Mouse (Mus musculus): ENCODE data around the gene Rprd1b. TPM values are rescaled to one million over a fixed set of nuclear protein-coding genes. Genes with fewer than 3 reads are reported as not detected.

Gene Rprd1b
- 10 to 100 TPM; 20.8 to 23.9 TPM for total RNA-seq (2021)
- long read RNA-seq, experiment 1, full-length matches to known transcripts: 2 of 18 reads
- long read RNA-seq, experiment 1, partial matches to known transcripts: 0 of 18 reads
- long read RNA-seq, experiment 1, other reads (novel, unspliced or antisense): 16 of 18 reads
- long read RNA-seq, experiment 2, full-length matches to known transcripts: 10 of 47 reads
- long read RNA-seq, experiment 2, partial matches to known transcripts: 0 of 47 reads
- long read RNA-seq, experiment 2, other reads (novel, unspliced or antisense): 37 of 47 reads

DNA sequence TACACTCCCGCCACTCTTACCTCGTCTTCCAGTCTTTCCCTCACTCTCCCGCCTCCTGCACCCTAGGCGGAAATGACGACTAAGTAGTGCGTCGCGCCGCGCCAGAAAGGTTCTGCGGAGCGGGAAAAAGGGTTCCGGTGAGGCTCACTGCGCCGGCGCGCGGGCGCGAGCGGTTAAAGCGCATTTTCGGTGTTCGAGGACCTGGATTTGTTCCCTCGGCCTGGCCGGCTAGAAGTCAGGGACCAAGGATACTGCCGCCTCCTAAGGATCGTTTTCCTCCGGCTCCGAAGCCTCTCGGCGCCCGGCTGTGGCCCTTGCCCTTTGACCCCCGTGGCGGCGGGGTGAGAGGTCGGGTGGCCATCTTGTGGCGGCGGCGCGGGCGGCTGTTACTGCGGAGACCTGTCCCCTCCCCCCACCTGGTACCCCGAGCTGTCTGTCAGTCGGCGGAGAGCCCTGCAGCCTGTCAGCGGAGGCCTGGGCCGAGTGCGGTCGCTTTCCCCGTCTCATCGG, at the start of gene Rprd1b, which contains the start of gene Tti1:
Gene Rprd1b, plus strand, starts transcription at position 144 of the 510 bp plus-strand sequence.
Gene Tti1, minus strand, starts transcription at position 80 of the 510 bp plus-strand sequence.
- intact Hi-C loops (cut with DNase I): no loop called here
- peak; percentile 86 to 92 for DNase-seq

DNA sequence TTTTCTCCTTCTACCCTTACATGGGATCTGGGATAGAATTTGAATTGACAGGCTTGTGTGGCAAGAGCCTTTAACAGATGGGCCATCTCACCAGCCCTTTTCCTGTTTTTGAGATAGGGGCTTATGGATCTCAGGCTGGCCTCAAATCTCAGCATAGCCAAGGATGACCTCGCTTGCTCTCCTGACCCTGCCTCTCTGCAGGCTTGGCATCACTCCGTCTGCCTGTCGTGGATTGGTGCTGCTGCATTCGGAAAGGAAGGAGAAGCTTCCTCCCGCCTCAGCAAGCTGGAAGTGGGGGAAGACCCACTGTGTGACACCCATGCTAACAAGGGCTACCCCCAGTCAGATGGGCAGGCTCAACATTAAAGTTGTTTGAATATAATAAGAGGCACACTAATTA, 49.1 kb upstream of the Rprd1b start:
- no peak for DNase-seq
- intact Hi-C loops (cut with DNase I): no loop called here

DNA sequence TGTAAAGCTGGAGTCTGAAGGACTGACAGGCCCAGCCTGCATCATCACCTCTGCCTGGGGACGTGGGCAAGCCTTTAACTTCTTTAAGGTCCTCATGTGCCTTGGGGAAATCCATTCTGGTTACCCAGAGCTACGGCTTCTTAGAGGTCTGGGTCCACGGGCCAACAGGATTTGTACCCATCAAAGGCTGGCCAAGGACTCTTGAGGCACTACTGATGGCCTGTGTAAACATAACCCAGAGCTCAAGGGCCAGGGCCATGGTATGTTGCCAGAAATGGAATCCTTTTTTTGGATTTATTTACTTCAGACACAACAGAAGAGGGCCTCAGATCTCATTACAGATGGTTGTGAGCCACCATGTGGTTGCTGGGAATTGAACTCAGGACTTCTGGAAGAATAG, 45.6 kb upstream of the Rprd1b start:
- no peak for DNase-seq
- intact Hi-C loops (cut with DNase I): no loop called here

DNA sequence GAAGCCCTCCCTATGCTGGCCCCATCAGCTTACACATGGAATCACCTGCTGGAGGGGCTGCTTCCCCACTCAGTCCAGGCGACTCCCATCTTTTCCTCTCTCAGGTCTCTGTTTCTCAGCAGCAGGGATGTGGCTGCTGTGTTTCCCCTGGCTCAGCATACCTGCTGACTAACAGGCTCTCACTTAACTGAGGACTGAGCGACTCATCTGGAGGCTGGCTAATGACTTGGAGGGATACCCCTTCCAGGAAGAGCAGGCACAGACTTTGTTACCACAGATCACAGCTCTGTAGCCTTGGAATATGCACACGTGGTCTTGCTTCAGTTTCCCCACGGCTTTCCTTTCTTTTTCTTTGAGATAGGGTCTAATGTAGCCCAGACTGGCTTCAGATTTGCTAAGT, 45.0 kb upstream of the Rprd1b start:
- DNase-seq: no peak
- intact Hi-C loops (cut with DNase I): no loop called here

DNA sequence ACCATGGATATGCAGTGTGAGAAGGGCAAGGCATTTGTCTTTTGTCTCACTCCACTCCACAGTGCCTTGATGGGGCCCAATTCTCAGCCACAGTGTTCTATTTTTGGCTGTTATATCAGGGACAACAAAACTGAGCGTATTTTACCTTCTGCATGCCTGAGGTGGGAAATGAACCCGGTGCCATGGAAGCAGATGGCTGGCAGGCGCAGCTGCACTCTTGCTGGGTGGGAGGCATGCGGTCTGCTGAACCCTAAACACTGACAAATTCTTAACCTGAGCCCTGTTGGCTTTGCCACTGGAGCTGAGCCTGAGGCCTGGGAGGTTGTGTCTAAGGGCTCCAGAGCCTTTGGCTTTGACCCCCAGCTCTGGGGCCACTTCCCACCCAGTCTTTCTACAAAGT, 42.7 kb upstream of the Rprd1b start:
- intact Hi-C loops (cut with DNase I): no loop called here
- no peak for DNase-seq

DNA sequence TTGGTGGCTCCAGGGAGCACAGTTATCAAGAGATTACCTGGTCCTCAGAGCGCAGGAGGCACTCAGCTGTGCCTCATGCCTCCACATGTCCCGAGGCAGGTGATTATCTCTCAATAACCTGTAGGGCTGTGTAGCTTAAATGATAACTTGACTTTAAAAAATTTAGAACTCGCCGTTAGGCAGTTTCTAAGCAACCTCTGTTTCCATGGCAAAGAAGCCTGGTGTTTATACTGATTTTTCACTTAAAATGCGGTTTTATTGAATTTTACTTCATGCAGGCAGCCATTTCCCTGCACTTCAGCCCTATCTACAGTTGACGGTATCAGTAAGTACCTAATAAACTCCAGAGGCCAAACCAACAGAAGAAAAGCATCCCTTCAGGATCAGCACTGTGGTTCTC, 42.1 kb upstream of the Rprd1b start:
- intact Hi-C loops (cut with DNase I): no loop called here
- no peak for DNase-seq

DNA sequence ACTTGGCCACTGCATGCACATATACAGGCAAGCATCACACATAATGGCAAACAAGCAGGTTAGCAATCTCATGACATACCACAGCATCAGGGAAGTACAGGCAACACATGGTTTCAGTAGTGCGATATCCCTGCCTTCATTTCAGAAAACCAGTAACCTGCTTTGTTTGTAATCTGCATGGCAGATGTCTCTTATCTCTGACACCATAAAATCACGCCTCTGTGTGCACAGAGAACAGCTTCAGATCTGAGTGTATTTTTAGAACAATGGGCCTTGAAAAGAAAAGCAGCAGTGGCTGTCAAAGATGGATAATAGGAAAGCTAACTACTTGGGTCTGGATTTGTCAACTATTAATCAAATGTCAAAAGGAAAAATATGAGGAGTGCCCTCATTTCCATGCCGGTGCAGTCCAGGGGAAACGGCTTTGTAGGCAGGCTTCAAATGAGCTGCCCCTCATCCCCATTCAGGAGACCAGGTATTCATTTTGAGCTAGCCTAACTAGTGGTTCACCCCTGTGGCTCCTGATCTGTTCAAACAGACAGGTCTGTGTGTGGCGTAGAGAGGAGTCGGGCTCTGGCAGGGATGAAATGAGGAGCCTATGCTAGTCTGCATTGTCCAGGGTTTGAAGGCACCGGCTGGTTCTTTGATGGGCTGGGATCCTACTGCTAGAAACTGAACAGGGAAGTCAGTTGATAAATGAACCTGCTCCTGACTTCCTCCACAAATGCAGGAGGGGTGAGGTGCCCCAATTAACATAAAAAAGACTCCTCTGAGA, 39.7 kb upstream of the Rprd1b start:
- DNase-seq: no peak
- intact Hi-C loops (cut with DNase I): no loop called here

DNA sequence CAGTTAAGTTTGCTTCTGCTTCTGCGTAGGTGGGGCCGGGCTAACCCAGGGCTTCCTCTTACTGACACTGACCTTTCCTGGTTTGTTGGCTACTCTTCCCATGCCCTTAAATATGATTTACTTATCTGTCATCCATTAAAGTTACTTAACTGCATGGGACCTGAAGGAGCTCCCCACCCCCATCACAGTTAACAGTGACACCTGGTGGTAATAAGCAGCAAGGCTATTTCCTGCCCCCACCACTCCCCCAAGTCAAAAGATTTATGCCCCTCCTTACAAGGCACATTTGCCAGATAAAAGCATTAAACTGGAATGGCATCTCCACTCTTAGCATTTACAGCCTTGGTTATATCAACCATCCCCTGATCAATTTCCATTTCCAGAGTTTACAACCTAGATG, 38.4 kb upstream of the Rprd1b start:
- intact Hi-C loops (cut with DNase I): loop anchor here (2.0 to 5.0 kb wide), 2 partner anchors 353 to 385 kb away; no protein-coding TSS in a partner anchor

DNA sequence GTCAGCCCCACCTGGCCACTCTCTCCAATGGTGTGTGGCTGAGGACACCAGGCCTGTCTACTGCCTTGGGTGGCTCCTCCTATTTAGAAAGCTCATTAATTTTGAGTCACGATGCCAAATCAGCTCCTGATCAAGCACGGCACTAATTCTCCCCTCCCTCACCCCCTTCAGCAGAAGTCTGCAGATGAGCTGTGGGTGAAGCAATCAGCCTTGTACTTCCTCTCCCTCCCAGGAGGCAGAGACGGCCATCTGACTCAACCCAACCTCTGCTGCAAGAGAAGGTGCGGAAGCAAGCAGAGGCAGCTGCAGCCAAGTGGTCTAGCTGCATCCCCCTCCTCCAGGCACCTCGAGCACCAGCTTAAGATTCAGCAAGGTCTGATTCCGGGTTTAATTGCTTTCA, 37.3 kb upstream of the Rprd1b start:
- intact Hi-C loops (cut with DNase I): loop anchor here (2.0 to 5.0 kb wide), 2 partner anchors 354 to 386 kb away; no protein-coding TSS in a partner anchor
- DNase-seq: no peak

More for the DNA sequence above, 38.4 kb upstream of the Rprd1b start:
- no peak for DNase-seq

DNA sequence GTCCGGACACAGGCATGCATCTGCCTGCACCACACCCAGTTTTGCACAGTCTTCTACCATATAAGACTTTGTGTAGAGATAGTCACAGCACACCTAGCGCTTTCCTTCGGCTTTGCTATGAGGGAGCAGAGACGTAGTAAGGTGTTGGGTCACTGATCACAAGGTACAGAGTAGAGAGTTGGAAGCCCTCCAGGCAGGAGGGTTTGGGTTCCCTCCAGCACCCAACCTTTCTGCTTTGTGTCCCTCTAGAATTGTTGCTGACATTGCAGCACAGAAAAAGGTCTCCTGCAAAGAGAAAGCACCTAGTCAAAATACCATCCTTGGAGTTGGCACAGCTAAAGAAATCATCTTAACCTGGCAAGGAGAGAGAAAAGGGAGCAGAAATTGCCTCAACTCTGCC, 35.8 kb upstream of the Rprd1b start:
- intact Hi-C loops (cut with DNase I): loop anchor here (5.0 kb wide), 1 partner anchor 355 kb away; no protein-coding TSS in a partner anchor
- no peak for DNase-seq

DNA sequence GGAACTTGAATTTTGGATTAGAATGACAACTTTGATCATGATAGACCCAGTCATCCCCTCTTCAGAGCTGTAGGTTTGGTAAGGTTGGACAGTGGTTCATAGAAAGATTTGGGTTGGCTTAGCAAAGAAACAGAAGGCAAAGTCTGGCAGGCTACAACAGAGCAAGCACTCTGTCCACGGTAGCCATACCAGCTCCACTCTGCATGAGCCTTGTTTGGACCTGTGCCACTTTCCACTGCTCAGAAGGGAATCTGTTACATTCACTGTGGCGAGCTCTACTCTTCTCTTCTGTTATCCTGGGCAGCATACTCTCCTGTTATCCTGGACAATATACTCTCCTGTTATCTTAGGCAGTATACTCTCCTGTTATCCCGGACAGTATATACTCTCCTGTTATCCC, 29.5 kb upstream of the Rprd1b start:
- intact Hi-C loops (cut with DNase I): no loop called here
- DNase-seq: no peak

DNA sequence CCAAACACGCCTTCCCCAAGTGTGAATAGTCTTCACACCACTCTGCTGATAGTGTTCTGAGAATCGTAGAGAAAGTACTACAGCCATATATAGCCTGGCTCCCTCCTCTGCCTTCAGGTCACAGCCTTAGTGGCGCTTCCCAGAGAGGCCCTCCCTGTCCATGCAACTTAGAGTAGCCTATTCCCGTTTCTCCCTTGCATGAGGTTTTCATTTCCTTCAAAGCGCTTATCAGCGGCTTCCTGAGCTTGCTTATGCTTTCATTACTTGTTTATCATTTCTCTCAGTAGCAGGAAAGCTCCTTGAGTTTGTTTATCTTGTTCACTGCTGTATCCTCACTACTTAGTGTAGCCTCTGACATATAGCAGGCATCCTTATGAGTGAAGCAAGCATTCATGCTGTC, 23.7 kb upstream of the Rprd1b start:
- intact Hi-C loops (cut with DNase I): no loop called here

DNA sequence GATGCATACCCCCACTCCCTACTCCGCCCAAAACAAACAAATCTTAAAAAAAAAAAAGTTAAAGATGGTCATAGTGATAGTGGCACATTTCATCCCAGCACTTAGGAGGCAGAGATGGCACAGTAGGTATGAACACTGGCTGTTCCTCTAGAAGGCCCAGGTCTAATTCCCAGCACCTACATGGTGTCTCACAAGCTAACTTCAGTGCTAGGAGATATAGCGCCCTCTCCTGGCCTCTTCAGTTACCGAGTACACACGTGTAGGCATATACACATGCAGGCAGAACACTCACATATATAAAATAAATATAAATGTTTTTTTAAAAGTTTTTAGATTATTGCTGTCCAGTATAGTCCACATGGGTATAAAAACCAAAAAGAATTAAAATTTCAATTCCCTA, 22.7 kb upstream of the Rprd1b start:
- intact Hi-C loops (cut with DNase I): no loop called here
- DNase-seq: no peak

More for the DNA sequence above, 23.7 kb upstream of the Rprd1b start:
- no peak for DNase-seq

DNA sequence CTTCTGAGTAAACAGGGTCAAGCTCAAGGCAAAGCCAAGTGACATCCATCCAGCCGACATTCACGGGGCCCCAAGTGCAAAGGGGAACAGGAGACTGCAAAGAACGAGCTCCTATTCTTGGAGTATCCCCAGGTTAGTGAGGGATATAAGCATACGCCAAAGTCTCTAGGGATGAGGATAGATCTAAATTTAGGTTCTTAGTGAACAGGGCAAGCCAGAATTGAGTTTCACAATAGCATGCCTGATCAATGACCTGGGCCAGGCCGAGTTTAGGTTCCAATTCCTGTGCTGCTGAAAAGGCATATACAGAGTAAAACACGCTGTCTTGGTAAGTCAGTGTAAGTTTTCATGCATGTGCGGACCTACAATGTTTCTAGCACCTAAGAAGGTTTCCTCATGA, 18.9 kb upstream of the Rprd1b start:
- intact Hi-C loops (cut with DNase I): no loop called here
- no peak for DNase-seq

DNA sequence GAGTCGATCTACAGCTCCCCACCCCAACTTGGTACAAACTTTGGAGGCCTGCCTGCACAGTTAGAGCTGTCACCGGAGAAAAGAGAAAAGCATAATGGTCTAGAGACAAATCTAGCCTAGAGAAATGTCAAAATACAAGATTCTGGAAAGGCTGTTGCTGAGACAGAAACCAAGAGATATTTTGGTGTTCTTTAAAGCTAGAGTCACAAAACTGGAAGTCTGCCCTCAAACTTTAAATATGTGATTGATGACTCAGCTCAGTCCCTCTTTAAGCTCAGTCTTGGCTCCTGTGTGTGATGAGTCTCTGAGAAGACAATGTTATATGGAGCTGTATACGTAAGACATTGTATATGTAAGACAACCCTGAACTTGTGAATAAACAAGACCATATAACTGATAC, 15.7 kb upstream of the Rprd1b start:
- no peak for DNase-seq
- intact Hi-C loops (cut with DNase I): no loop called here

DNA sequence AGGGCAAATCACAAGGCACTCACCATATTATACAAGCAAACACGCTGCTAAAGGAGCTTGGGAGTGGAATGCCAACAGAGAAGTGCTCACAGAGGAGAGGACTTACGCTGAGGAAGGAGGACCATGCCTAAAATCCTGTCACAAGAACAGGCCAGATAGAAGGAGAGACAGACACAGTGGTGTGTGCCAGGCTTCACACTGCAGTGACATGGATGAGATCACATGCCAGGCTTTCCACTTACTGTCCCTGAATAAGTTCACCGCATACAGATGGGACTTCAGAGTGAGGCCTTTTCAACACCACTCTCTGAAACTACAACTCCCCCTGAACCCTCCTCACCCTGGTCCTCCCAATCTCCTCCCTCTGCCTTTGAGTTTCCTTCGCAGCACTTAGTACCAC, 11.0 kb upstream of the Rprd1b start:
- no peak for DNase-seq
- intact Hi-C loops (cut with DNase I): no loop called here

DNA sequence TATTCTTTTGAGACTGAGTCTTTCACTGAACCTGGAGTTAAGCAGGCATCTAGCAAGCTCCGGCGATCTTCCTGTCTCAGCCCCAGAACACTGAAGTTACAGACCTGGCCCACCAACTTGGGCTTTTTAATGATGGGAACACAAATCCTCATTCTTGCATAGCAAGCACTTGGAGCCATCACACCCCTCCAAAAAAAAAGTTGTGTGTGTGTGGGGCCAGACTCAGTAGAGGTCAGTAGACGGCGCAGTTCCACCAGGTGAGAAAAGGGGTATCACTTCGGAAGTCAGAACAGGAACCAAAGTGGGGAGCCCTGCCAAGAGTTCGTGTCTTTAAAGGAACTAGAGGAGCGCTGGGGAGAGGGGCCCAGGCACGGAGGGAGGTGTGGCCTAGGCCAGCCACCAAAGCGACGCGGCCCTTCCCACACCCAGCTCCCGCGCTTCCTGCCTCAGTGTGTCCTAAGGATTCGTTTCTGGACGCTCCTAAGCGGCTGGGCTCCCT, 393 bp upstream of the Rprd1b start:
- no peak for DNase-seq
- intact Hi-C loops (cut with DNase I): no loop called here

DNA sequence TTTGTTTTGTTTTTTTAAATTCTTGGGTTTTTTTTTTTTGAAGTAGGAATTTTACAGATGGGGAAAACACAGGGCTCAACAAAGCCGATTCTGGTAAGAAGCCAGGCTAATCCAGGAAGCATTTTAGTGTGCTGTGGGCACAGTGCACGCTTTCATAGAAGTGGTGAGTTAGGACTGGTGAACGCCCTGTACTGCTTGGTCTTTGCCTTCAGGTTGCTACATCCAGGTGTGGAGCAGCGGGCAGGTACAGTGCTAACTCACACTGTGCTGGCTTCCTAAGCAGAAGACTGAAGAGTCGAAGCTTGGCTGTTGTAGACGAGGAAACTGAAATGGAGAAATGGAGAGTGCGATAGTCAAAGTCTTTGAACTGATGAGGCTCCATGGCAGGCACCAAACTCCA, 1.7 kb downstream of the Rprd1b start:
- intact Hi-C loops (cut with DNase I): no loop called here
- DNase-seq: no peak

DNA sequence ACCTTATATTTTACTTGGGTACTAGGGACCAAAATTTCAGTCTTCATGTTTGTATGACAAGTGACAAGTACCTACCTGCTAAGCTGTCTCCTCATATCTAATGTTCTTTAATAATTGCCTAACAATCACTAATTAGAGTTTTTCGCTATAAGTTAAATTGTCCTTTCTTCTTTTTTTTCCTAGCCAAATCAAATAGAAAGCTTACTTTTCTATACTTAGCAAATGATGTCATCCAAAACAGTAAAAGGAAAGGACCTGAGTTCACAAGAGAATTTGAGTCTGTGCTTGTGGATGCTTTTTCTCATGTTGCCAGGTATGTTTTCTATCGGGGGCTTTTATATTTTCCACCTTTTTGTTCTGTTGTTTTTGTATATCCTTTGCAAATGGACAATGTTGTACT, 7.5 kb downstream of the Rprd1b start:
- intact Hi-C loops (cut with DNase I): no loop called here
- DNase-seq: no peak

DNA sequence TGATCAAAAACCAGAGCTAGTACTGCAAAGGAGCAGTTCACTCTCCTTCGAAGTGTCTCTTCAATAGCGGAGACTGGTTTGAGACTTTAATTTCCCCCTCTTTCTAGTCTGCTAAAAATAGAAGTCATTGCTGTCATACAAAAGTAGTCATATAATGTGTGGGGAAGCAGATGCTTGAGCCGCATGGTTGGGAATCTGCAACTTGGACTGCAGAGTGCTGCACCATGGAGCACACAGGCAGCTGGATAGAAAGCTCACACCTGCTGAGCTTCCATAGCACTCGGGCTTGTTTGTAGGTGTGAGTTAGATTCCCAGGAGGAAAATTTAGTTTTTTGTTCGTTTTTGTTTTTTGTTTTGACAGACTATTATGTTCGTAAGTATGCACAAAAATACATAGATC, 8.1 kb downstream of the Rprd1b start:
- intact Hi-C loops (cut with DNase I): no loop called here
- no peak for DNase-seq

DNA sequence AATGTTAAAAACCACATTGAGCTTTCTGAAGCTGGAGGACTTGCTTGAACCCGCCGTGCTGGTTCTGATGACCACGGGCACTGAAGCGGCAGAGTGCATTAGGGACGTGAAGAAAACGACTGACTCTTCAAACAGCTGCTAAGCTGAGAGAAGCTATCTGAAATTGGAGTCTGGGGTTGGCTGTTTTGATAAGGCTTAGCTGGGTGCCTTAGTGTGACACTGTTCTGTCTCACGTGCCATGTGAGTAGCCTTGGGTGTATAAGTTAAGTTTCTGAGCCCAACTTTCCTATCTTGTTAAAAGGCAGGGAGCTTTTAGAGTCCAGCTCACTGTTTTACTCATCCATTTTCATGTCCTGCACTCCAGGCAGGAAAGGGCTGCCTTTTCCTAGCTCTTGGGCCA, 8.7 kb downstream of the Rprd1b start:
- intact Hi-C loops (cut with DNase I): no loop called here
- DNase-seq: no peak

DNA sequence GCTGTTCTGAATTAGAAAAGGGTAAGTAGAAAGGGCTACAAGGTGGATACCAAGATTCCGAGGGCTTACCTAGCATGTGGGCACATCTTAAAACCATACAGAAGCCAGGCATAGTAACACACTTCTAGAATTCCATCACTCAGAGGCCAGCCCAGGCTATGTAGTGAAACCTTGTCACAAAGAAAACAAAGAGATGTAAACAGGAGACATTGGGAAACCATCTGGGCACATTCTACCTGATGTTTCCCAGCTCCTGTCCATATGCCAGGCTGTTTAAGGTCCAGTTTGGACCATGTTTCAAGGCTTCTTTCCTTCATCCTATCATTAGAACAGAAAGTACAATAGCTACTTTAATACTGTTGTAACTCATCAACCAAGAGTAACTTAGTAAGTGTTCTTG, 9.3 kb downstream of the Rprd1b start:
- intact Hi-C loops (cut with DNase I): no loop called here
- DNase-seq: no peak

Data from gastrocnemius, postnatal 36 days (tissue).